Mouse (Mus musculus): ENCODE measurements around the gene Cop1. TPM values are rescaled to one million over a fixed set of nuclear protein-coding genes. Genes with fewer than 3 reads are reported as not detected.

The Cop1 gene
- total and polyA plus RNA-seq, 3 experiments: 28.3 to 95.1 (median 83.8) TPM

DNA sequence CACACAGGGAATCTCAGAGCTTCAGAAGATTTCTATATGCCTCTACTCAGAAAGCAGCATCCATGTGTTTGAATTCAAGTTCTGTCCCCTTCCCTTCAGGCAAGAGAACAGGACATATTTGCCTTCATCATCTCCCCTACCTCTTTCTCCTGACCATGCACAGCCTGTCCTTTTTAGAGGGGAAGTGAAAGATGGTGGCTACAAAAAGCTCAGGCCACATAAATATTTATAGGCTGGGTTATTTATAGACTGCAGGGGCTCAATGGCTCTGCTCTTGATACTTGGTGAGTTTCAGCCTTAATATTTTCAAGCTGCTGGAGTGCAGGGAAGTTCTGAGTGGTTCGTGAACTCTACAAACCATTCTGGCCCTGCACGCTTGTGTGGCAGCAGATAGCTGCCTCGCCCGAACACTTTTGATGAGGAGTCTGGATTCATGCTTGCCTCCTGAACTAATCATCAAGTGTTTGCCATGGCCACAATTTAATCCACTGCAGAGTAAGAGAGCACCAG, 139.8 kb downstream of the Cop1 start:
- DNase-seq (ENCODE audit: low read depth, low spot score): no peak
- Histone ChIP-seq H3K4me1 (ENCODE audit: control insufficient read depth in 1 of 2, insufficient read depth in 2 of 2, low read length in 2 of 2) (no peaks in the 10 kb centered on the region), H3K9ac (ENCODE audit: control insufficient read depth, low read depth, low read length, poor library complexity, severe bottlenecking) (no peak overlapping the region), H3K9me3 (replicated peaks; ENCODE audit: insufficient read depth, low read length) (no peaks in the 10 kb centered on the region), H3K4me3 (ENCODE audit: control insufficient read depth in 1 of 2, insufficient read depth in 1 of 2, low read depth in 2 of 2, low read length in 2 of 2) (no peak overlapping the region), H3K27ac (ENCODE audit: control insufficient read depth, low read depth, low read length) (no peak overlapping the region), H3K36me3 (ENCODE audit: control insufficient read depth in 1 of 2, insufficient read depth in 2 of 2, low read length in 2 of 2) (no peaks in the 10 kb centered on the region), H3K27me3 (ENCODE audit: control insufficient read depth in 1 of 2, insufficient read depth in 2 of 2, low read length in 2 of 2) (no peaks in the 10 kb centered on the region), H3K79me2 (ENCODE audit: control insufficient read depth, insufficient read depth, low read length, poor library complexity) (no peaks in the 10 kb centered on the region)
- TF ChIP-seq POLR2AphosphoS2 (IDR thresholded peaks at IDR 0.05; ENCODE audit: low read length): no peak

DNA sequence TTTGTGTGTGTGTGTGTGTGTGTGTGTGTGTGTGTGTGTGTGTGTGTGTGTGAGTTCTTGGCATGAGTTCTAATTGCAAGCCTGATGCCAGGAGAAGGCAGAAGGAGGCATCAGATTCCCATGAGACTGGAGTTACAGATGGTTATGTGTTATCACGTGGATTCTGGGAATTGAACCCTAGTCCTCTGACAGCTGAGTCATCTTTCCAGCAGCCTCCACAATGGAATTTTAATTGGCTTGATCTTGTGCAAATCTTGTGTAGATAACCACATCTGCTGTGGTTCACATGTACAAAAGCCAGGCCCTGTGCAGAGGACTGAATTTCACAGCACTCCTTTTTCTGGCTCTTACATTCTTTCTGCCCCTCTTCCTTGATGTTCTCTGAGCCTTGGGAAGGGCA, 150.1 kb downstream of the Cop1 start:
- H3K9me3 ChIP-seq (replicated peaks; ENCODE audit: insufficient read depth, low read length): no peaks in the 10 kb centered on the region
- H3K4me3 ChIP-seq (ENCODE audit: control insufficient read depth in 1 of 2, insufficient read depth in 1 of 2, low read depth in 2 of 2, low read length in 2 of 2): no peak overlapping the region
- TF ChIP-seq ZNF384 (IDR thresholded peaks at IDR 0.05; ENCODE audit: low read depth, low read length) (no peak), BHLHE40 (IDR thresholded peaks at IDR 0.05; ENCODE audit: borderline replicate concordance, low read depth, low read length) (no peak), ZC3H11A (IDR thresholded peaks at IDR 0.05; ENCODE audit: low read depth, low read length) (no peak), ETS1 (IDR thresholded peaks at IDR 0.05; ENCODE audit: low read depth, low read length) (no peak), POLR2AphosphoS5 (IDR thresholded peaks at IDR 0.05; ENCODE audit: borderline replicate concordance, low read depth, low read length) (no peak)
- H3K9ac ChIP-seq (ENCODE audit: control insufficient read depth, low read depth, low read length, poor library complexity, severe bottlenecking): no peak overlapping the region
- no peaks in the 10 kb centered on the region for H3K4me1 ChIP-seq (ENCODE audit: control insufficient read depth in 1 of 2, insufficient read depth in 2 of 2, low read length in 2 of 2)
- H3K27ac ChIP-seq (ENCODE audit: control insufficient read depth, low read depth, low read length): no peak overlapping the region
- DNase-seq (ENCODE audit: low read depth, low spot score): no peak
- H3K27me3 ChIP-seq (ENCODE audit: control insufficient read depth in 1 of 2, insufficient read depth in 2 of 2, low read length in 2 of 2): no peaks in the 10 kb centered on the region
- no peaks in the 10 kb centered on the region for H3K36me3 ChIP-seq (ENCODE audit: control insufficient read depth in 1 of 2, insufficient read depth in 2 of 2, low read length in 2 of 2)
- no peaks in the 10 kb centered on the region for H3K79me2 ChIP-seq (ENCODE audit: control insufficient read depth, insufficient read depth, low read length, poor library complexity)

DNA sequence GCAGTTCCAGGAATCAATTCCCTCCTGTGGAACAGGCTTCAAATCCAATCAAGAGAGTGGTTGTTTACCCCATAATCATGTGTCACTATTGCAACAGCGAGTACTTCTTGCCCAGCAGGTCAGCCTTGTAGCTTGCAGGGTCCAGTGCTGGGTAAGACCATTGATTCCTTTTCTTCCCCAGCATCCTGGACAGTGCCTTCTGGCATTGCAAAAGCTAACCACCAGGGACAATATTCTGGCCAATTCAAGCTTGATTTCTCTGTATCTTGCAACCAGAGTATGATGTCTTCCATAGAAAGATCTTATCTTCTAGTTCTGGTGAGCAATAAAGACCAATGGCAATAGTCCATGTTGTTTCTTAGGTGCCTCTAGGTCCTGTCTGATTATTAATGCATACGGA, 150.8 kb downstream of the Cop1 start:
- DNase-seq (ENCODE audit: low read depth, low spot score): no peak
- Histone ChIP-seq H3K27me3 (ENCODE audit: control insufficient read depth in 1 of 2, insufficient read depth in 2 of 2, low read length in 2 of 2) (no peaks in the 10 kb centered on the region), H3K4me1 (ENCODE audit: control insufficient read depth in 1 of 2, insufficient read depth in 2 of 2, low read length in 2 of 2) (no peaks in the 10 kb centered on the region), H3K27ac (ENCODE audit: control insufficient read depth, low read depth, low read length) (no peak overlapping the region), H3K9ac (ENCODE audit: control insufficient read depth, low read depth, low read length, poor library complexity, severe bottlenecking) (no peak overlapping the region), H3K79me2 (ENCODE audit: control insufficient read depth, insufficient read depth, low read length, poor library complexity) (no peaks in the 10 kb centered on the region), H3K4me3 (ENCODE audit: control insufficient read depth in 1 of 2, insufficient read depth in 1 of 2, low read depth in 2 of 2, low read length in 2 of 2) (no peak overlapping the region), H3K9me3 (replicated peaks; ENCODE audit: insufficient read depth, low read length) (no peaks in the 10 kb centered on the region), H3K36me3 (ENCODE audit: control insufficient read depth in 1 of 2, insufficient read depth in 2 of 2, low read length in 2 of 2) (no peaks in the 10 kb centered on the region)
- TF ChIP-seq SMC3 (IDR thresholded peaks at IDR 0.05; ENCODE audit: low read depth, low read length) (no peak), TCF12 (IDR thresholded peaks at IDR 0.05; ENCODE audit: low read depth, low read length) (no peak), ETS1 (IDR thresholded peaks at IDR 0.05; ENCODE audit: low read depth, low read length) (no peak), CHD2 (IDR thresholded peaks at IDR 0.05; ENCODE audit: low read length) (no peak), GABPA (IDR thresholded peaks at IDR 0.05; ENCODE audit: low read depth, low read length) (no peak), CHD1 (IDR thresholded peaks at IDR 0.05; ENCODE audit: low read depth, low read length) (no peak), POLR2AphosphoS5 (IDR thresholded peaks at IDR 0.05; ENCODE audit: borderline replicate concordance, low read depth, low read length) (no peak), MAZ (IDR thresholded peaks at IDR 0.05; ENCODE audit: low read depth, low read length) (no peak), HCFC1 (IDR thresholded peaks at IDR 0.05; ENCODE audit: low read depth, low read length) (no peak), POLR2A (IDR thresholded peaks at IDR 0.05; ENCODE audit: control insufficient read depth in 1 of 2, insufficient read depth in 1 of 2, low read depth in 1 of 2, low read length in 2 of 2, poor library complexity in 1 of 2) (no peak), NELFE (IDR thresholded peaks at IDR 0.05; ENCODE audit: low read depth, low read length) (no peak), SIN3A (IDR thresholded peaks at IDR 0.05; ENCODE audit: low read length) (no peak), E2F4 (IDR thresholded peaks at IDR 0.05; ENCODE audit: borderline replicate concordance, low read depth, low read length) (no peak), JUND (IDR thresholded peaks at IDR 0.05; ENCODE audit: low read depth, low read length) (no peak)

Data from MEL (cell line).